Mouse (Mus musculus) gastrocnemius, adult 8-10 months (tissue): Measurements from ENCODE around the gene Lpp. TPM values are rescaled to one million over a fixed set of nuclear protein-coding genes. Genes with fewer than 3 reads are reported as not detected.

Experiments used
- DNase-seq, 2 experiments: peaks; one replicate each; pipeline ENCODE4 v3.0.0; 2022; ENCODE audit warnings: low spot score in 2 of 2
- total RNA-seq, 4 experiments: library from RNA; stranded (reverse); gene quantifications; 2 replicates each; pipeline ENCODE4 v1.2.4; 2022

Lpp gene
- total RNA-seq, 4 experiments from 2014 or later: 15.7 to 19.6 (median 16.5) TPM

DNA sequence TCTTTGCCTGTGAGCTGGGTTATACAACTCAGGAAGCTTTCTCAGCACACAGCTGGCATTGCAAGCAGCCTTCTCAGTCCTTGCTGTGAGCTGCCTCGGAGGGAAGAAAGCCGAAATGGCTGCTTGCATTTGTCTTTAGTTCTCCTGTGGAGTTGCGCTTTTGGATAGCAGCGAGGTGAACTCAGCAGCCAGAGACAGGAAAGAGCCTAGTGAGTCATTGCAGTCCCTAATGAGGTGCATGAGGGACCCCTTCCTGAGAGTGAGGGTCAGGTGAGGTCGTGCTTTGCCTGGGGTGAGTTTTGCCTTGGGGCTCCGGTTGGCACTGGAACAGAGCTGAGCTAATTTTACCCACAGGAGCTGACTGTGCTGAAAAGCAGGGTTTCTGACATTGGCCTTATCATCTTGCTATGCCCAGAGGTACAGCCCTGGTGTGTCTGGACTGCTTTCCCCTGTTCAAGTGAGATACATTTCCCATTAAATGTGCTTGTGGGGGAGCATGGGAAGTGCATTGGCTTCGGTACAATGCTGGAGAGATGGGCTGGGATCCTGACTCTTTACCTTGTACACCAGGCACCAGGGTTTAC, 41.3 kb downstream of the Lpp start:
- peak in 1 of 2 experiments; percentile 25 for DNase-seq

DNA sequence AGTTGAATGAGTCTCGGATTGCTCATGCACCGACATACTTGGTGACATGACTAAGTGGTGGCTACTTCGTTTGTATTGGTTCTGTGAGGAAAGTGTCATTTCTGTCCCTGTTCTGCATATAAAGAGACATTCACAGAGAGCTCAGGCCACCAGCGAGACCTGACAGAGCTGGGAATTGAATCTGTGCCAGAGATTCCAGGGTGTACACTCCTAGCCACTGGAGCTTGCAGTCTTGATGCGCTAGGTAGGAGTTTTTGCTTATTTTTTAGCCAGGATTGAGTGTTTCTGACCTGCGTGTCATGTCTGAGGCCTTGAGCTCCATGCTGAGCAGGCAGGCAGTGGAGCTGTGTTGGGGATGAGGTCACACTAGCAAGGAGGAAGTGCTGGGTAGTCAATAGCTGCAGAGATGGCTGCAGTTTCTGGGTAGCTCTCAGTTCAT, 41.8 kb downstream of the Lpp start:
- peak in 1 of 2 experiments; percentile 4 for DNase-seq

DNA sequence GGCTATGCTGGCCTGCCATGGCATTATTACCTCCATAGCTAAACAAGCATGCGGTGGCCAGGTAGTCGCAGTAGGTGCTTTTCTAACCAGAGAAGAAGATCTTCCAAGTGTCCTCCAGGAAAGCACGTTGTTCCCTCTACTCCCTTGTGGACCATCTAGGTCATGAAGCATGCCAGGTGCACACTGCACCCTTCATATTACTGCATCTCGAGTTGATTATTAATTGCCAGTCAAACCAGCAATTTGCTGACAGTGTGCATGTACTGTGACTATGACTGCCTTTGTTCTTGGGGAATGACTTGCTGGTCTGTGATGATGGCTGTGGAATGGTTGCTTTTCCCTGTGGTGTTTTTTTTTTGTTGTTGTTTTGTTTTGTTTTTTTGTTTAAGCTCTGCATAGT, 45.1 kb downstream of the Lpp start:
- DNase-seq: no peak

DNA sequence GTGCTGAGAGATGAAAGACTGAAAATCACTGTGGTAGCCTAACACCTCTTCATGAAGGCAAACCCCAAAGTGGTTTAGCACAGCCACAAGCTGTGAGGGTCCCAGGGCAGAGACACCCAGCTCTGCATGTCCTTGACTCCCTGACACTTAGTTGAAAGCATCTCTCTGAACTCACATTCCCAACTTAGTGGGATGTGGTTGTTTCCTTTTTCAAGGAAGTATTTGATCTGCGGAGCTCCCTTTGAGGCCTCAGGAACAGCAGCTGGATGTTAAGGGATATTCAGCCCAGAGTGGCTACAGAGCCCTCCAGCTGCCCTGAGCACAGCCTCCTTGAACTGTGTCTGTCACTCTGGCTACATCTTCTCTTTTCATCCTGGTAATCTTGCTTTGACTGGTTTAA, 48.0 kb downstream of the Lpp start:
- no peak for DNase-seq

DNA sequence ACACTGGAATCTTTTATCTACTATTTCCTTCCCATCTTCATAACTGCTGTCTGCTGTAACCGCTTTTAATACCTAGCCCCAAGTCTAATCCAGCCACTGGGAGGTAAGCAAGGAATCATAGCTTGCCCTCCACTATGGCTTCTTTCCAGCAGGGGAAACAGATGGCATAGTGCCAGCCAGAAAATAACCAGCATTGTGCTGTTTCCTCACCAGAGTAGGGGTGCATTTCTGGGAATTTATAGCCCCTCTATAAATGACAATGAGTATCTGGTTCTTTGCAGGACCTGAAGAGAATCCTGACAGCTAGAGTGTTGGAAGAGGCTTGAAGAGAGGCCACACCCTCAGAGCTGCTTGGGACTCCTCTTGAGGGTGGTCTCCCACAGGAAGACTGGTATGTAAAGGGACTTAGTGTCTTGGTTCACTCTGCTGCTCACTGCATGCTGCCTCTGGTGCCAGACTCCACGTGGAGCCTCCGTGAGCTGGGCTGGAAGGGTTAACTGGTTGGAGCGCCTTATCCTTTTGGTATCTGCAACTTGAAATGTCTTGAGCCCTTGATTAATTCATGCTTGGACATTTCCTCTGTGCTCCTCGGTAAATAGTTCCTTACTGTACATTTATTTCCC, 49.3 kb downstream of the Lpp start:
- DNase-seq: no peak

DNA sequence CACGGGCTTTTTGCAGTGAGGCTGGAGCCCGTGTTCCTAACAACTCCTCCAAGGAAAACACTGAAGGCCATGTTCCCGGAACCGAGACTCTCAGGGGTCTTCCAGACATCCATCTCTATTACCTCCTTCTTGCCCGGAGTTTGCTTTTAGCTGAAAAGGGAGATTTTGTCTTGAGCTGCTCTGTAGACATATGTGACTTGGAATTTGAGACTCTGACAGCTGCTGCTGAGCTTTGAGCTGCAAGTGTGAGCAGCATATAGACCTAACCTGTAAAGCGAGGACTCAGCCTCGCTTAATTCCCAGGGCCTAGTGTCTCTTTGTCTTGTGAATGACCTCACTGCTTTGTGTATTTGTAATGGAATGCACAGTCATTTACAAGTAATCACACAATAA, 49.8 kb downstream of the Lpp start:
- no peak for DNase-seq

DNA sequence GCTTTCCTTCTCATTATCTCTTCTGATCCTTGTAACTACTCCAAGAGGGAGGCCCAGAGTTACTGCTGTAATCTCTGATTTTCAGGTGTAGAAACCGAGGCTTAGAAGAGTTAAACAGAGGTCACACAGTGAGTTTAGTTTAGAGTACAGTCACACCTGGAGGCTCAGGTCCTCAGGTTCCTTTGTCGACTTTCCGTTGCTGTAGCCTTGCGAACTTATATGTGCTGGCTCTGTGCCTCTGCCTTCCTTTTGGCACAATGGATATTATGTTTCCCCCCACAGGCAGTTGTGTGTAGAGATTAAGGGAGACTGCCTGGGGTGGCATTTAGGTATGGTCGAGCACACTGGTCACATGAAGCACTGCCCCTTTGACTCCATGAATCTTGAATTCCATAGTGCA, 50.2 kb downstream of the Lpp start:
- no peak for DNase-seq

DNA sequence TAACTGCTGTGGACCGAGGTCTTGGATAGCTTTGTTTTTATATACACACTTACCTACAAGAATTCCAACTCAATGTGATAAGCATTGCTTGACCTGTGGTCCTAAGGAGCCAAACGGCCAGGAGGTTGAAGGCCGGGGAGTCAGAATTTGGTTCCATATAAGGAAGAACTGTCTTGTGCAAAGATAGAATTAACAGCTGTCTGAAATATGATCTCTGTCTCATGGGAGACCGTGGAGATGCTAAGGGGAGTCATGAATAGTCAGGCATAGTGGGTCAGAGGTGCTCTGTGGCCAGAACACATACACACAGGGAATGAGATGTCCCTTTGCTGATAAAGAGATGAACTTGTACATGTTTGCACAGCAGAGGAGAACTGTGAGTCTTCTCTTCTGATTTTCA, 51.5 kb downstream of the Lpp start:
- DNase-seq: no peak

DNA sequence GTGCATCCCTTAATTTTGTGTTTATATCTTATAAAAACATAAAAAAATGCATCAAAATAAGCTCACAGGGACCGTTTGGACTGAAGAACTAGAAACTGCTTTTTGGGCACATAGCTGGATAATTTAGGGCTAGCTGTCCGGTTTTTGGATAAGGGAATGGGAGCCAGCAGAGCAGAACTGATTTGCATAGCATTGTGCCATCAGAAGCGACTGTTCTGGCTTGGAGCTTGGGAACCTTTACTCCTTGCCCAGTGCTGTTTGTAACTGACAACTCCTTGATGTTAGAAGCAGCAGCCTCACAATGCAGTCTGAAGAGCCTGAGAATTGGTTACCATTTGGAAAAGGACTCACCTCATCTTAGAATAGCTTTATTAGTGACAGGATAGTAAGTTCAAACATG, 52.2 kb downstream of the Lpp start:
- no peak for DNase-seq

DNA sequence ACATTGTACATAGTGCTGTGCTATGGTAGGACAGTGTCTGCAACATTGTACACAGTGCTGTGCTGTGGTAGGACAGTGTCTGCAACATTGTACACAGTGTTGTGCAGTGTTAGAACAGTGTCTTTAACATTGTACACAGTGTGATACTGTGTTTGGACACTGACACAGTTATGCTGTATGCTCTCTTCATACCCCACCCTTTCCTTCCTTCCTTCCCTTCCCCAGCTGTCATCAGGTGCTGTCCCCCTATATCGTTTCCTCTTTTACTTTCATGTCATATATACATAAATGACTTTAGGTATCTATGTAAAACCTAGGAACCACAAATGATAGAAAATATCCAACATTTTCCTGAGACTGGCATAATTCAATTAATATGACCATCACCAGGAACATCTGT, 53.1 kb downstream of the Lpp start:
- DNase-seq: no peak

DNA sequence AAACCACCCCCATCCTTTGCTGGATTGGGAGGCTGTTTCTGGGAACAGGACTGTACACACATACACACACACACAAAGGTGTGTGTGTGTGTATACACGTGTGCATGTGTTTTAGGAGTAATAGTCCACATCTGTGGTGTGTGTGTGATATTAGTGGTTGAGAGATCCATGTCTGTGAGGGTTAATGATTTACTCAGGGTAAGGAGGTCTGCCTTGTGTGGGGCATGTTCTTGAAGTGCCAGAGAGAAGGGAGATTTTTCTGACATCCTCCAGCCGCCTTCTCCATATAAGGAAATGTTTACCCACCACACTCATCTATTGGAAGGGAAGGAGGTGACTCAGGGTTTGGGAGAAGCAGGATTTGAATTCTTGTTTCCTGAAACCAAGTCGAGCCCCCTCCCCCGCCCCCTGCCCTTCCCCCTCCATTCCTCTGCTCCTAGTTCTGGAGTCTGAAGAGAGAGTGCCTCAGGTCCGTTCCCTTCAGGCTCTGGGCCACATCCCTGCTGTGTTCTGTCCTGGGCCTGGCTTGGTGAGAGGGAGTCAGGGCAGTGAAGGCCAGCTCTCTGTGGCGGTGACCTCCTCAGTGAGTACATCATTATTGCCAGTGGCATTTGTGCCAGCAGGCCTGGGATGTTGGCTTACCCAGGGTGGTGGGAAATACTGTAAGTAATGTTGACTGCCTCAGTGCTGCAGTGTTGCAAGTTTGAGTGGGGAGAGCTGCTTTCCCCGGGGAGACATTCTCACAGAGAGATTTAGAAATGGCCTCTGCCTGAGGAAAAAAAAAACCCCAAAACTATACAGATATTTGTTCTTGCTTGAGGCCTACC, 54.6 kb downstream of the Lpp start:
- DNase-seq: no peak

DNA sequence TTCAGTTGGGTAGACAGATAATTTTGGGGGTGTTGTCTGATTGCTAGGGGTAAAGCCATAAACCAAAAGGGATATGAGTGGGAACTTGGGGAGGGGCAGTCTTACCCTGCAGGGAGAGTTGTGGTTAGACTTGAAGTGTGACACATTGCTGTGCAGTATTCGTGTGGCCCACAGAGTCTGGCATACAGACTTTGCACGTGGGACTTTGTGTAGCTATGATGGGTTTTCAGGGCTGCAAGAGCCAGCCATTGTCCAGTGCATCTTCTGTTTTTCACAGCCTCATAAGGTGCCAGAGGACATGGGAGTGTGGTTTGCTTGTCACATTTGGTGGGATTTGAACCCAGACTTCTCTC, 55.2 kb downstream of the Lpp start:
- no peak for DNase-seq

DNA sequence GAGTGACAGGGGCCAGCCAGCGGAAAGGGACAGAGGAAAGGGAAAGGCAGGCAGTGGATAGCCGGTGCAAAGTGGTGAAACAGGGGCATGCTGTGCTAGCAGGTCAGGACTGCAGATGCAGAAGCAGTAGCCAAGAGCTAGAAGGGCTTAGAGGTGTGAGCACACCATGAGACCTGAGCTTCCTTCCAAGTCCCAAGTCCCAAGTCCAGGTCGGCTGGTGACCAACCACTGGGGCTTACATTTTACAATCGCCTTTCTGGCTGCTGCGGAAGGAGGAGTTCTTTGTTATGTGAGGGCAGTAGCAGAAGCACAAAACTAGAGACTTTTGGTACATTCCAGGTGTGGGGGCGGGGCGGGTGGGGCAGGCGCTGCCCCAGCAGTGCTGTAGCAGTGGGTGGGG, 56.5 kb downstream of the Lpp start:
- peak; percentile 22 to 47 for DNase-seq

DNA sequence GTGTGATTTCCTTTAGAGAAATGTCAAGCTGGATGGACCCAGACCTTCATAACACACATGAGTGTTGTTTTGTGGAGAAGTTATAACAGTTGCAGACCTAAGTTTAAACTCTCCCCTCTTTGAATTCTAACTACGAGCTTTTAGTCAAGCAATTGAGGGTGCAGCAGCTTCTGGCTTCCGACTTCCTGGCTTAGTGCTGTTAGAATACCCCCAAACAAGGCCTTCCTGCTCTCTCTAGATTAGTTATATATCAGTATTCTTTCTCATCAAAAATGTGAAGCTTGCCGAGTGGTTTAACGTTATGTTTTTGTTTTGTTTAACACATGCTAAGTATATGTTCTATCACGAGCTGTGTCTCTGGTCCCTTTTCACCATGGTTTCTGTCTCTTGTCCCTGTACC, 56.9 kb downstream of the Lpp start:
- no peak for DNase-seq

DNA sequence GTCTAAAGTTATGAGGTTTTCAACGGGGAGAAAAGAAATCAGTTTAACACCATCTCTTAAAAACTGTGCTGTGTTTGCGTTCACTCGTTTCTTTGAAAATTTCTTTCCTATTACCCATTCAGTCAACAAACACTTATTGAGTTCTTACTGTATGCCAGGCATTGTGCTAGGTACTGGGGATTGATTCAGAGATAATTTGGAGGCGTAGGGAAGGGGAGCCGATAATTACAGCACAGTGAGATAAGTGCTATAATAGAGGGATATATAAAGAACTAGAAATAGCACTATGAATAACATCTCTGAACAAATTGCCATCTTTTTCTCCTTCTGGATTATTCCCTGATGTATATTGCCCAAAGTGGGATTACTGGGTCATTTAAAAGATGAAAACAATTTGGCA, 57.8 kb downstream of the Lpp start:
- no peak for DNase-seq

DNA sequence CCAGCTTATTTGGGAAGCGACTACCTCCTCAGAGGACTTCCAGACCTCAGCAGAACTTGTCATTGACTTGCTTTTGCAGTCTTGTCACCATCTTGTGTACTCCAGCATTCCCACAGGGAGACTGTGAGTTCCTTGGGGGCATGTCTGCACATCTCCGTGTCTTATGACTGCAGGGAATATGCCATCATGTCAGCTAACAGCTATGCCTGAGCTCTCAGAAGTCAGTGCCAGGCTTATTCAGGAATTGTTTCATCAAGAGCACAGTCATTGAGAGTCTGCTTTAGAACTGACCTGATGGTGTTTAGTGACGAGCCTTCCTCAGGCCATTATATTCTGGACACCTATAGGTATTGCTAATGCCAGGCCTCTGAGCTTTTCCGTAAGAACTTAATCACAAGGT, 60.2 kb downstream of the Lpp start:
- DNase-seq: no peak

DNA sequence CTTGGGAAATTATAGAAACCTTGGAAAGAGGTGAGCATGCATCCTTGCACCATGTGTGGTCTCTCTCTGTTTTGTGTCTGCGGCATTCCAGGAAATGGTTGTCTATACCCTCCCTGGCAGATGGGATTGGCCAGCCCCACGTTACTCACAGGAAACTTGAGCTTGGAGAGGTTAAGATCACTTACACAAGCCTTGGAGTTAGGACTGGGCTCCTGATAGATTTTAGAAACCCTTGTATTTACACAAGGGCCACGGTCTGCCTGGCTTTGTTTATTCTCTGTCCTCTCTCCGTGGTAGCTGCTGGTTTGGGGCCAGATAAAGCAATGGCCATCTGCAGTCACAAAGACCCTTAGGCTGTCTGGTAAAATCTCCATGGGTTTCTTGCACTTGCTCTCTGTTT, 61.2 kb downstream of the Lpp start:
- no peak for DNase-seq

DNA sequence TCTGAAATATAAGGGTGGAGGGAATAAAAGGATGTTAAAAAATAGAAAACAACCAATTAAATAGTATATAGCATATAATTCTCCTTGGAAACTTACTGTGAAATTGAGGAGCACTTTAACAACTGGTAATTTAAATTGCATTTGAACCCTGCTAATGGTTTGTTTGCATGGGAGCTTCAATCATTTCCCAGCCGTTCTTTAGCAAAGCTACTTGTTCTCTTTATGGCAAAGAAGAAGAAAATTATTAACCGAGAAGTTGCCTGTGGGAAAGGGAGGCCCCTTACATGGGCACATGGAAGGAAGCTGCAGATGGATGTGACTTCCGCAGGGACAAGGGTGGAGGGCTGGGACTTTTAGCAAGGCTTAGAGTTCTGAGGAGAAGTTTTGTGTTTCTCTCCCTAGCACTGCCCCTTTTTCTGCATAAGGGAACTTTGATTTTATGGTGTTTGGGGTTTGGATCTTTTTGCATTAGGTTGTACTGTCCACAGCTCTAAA, 62.1 kb downstream of the Lpp start:
- no peak for DNase-seq

DNA sequence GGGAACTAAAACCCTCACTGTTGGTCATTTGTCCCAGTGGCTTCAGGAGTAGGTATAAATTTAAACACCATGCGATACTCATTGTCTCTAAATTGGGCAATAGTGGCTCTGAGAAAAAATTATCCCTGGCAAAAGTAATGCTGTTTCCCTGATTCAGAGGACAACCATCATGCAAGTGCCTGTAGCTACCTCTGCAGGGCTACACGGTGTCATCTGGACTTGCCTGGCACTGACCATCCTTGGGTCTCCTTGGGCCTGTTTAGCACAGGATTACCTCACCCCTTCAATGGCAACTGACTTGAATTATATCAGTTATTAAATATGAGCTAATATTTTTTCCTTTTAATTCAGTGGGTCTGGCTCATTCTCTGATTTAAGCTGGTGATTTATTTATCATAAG, 70.5 kb downstream of the Lpp start:
- no peak for DNase-seq

DNA sequence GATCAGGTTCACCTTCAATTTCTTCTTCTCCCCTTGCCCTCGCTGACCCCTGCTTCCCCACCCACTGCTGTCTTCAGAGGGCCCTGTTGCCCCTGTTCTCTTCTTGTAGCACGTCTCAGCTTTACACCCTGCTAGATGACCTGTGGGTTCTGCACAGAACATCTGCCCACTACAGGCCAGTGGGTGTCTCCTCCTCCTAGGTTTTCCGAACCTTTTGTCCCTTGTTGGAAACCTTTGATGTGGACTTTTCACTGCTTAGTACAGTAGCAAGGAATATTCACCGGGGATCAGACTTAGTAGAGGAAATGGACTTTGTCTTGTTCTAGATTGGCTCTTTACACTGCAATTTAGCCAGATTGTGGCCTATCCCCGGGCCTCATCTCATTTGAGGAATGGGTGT, 71.1 kb downstream of the Lpp start:
- DNase-seq: no peak

DNA sequence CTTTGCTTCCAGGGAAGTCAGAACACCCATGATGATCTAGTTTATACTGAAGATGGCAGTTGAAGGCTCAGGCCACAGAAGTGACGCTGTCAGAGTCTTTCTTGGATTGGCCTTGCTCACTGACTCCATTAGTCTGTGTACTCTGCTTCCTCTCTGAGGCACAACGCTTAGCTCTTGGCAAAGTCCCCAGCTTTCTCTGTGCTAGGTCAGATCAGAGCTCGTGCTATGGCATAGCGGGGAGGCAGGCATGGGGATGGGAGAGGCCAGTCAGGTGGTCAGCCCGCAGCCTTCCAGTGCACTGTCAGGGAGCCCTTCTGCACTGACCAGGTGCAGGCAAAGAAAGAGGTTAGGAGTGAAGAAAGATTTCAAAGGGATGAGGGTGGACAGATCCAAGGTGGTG, 72.3 kb downstream of the Lpp start:
- no peak for DNase-seq

DNA sequence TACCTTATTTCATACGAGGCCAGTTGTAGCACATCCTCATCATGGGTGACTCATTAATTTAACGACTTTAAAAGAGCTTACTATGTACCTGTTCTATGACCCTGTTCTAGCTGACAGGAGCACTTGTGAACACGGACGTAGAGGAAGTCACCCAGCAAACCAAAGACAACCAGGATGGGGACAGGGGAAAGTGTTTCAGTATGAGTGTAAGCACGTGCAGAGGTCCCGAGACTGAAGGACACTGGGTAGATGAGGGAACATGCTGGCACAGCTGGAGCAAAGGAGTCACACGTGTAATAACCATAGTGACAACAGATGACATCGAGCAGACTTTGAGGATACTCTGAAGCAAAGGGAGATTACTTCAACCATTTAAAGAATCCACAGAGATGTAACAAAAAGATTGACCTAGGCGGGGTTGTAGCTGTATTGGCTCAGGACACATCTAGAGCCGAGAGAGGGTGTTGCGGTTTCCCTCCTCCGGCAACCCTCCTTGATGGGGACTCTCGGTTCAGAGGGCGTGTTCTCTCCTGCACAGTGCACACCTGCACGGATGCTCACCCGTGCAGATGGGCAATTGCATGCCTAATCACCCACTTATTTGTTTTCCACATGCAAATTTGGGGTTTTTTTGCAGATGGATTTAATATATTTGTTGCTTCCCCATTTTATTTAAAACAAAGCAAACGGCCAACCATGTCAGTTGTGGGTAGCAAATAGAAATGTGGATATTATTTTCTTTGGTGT, 74.4 kb downstream of the Lpp start:
- DNase-seq: no peak
